Mouse (Mus musculus) stomach, postnatal 0 days (tissue): ENCODE results near the gene Usp15. TPM values are rescaled to one million over a fixed set of nuclear protein-coding genes. Genes with fewer than 3 reads are reported as not detected.

Experiments used
- ATAC-seq: fragments of 200-750 bp; cut with Nextera tagmentation; 2 replicates; pipeline ENCODE4 v1.8.0; 2017; ENCODE audit not compliant: low FRiP score, low TSS enrichment
- DNase-seq: peaks from one replicate; pipeline ENCODE4 v3.0.0-alpha.2; 2016; ENCODE audit warnings: low spot score
- H3K27ac ChIP-seq: fragments of 300-500 bp; sonication (generic); replicated peaks from 2 replicates; pipeline ENCODE4 v1.5.1; 2014; ENCODE audit warnings: mild to moderate bottlenecking, control low read depth
- H3K27me3 ChIP-seq: fragments of 300-500 bp; sonication (generic); 2 replicates; pipeline ENCODE4 v1.6.1; 2014; ENCODE audit warnings: low read length; ENCODE audit not compliant: control insufficient read depth, insufficient read depth
- H3K36me3 ChIP-seq: fragments of 300-500 bp; sonication (generic); 2 replicates; pipeline ENCODE4 v1.6.1; 2014; ENCODE audit warnings: low read length, mixed read lengths; ENCODE audit not compliant: control insufficient read depth, insufficient read depth
- H3K4me1 ChIP-seq: fragments of 300-500 bp; sonication (generic); replicated peaks from 2 replicates; pipeline ENCODE4 v1.6.1; 2014; ENCODE audit warnings: antibody characterized with exemption; ENCODE audit not compliant: control insufficient read depth, insufficient read depth
- H3K4me2 ChIP-seq: fragments of 300-500 bp; sonication (generic); replicated peaks from 2 replicates; pipeline ENCODE4 v1.6.1; 2014; ENCODE audit warnings: low read depth, mild to moderate bottlenecking, control low read depth, moderate library complexity
- H3K4me3 ChIP-seq: fragments of 300-500 bp; sonication (generic); 2 replicates; pipeline ENCODE4 v1.5.1; 2014; ENCODE audit warnings: low read depth, low read length, control low read depth
- H3K9ac ChIP-seq: fragments of 300-500 bp; sonication (generic); 2 replicates; pipeline ENCODE4 v1.6.1; 2014; ENCODE audit warnings: mild to moderate bottlenecking, low read length, control low read depth, mixed read lengths
- H3K9me3 ChIP-seq: fragments of 300-500 bp; sonication (generic); 2 replicates; pipeline ENCODE4 v1.6.1; 2016; ENCODE audit warnings: low read length; ENCODE audit not compliant: control insufficient read depth
- CTCF ChIP-seq: IDR thresholded peaks from 2 replicates; pipeline ENCODE4 v1.5.1; 2016; ENCODE audit warnings: antibody characterized with exemption, low read depth, mild to moderate bottlenecking, moderate library complexity
- EP300 ChIP-seq: optimal IDR thresholded peaks from 2 replicates; pipeline ENCODE3; 2016; ENCODE audit warnings: antibody characterized with exemption
- WGBS: fragments of 180-500 bp; shearing (Covaris S2); extraction: QIAGEN DNeasy Blood & Tissue Kit; methylation state at CpG from one replicate; pipeline ENCODE4 v1.1.7; 2014; 5-methylcytosine and 5-hydroxymethylcytosine counted together
- microRNA-seq: library from miRNA; unstranded; fragments of <30 nt; microRNA quantifications from one replicate; pipeline ENCODE4, GENCODE M21; 2016
- polyA plus RNA-seq: library from polyadenylated mRNA; unstranded; fragments of >200 nt; fragmentation: Nextera tagmentation; extraction: Ambion mirVana; gene quantifications from 2 replicates; pipeline ENCODE4 v1.2.1, GENCODE M21; 2015

Usp15 gene
- polyA plus RNA-seq, 1 experiment from 2014 or later = 55.7 TPM

- no peak for DNase-seq
- no peaks in the 10 kb centered on the region for H3K4me1 ChIP-seq
- no peaks in the 10 kb centered on the region for H3K27me3 ChIP-seq
- no peaks in the 10 kb centered on the region for H3K36me3 ChIP-seq
- TF ChIP-seq CTCF (no peak), EP300 (no peak)
- no peak overlapping the region for H3K4me2 ChIP-seq
- ATAC-seq = no peak
- WGBS = 89% methylated on average over 10 of the region's 10 CpGs
- H3K4me3 ChIP-seq = no peak overlapping the region
- no peak overlapping the region for H3K9ac ChIP-seq
- H3K9me3 ChIP-seq = no peaks in the 10 kb centered on the region
- no peak overlapping the region for H3K27ac ChIP-seq
Measured at GRCm38 (mm10) chr10:123056463-123056862, 140.3 kb downstream of the Usp15 start.

GRCm38 (mm10) chr10:123055205-123056000 lies 141.4 kb downstream of the Usp15 start:
- Histone ChIP-seq H3K27ac (no peak overlapping the region), H3K4me1 (no peaks in the 10 kb centered on the region), H3K36me3 (peaks cover 3% of the 10 kb centered on the region; the same call in 1 of the 2 replicates), H3K4me3 (no peak overlapping the region), H3K4me2 (no peak overlapping the region), H3K9me3 (no peaks in the 10 kb centered on the region), H3K27me3 (no peaks in the 10 kb centered on the region), H3K9ac (no peak overlapping the region)
- DNase-seq (no peak), ATAC-seq (no peak)
- 80% methylated on average over 9 of the region's 9 CpGs for WGBS
- TF ChIP-seq CTCF = no peak
- no peak for TF ChIP-seq EP300

Small RNA genes lying within 50 kb of the gene (microRNA-seq; reads per million reads assigned to microRNA genes)
- gene Gm27920 = not detected

Other genes starting within 250 kb of the Usp15 start
- 14.7 and 15.9 TPM in 2 replicates for gene Mon2, start 120.5 kb downstream of the Usp15 start, polyA plus RNA-seq
- gene Fam19a2, start 67.0 kb upstream of the Usp15 start, polyA plus RNA-seq = 2.2 and 2.4 TPM in 2 replicates